Mouse (Mus musculus) kidney, postnatal 10 days (tissue): ENCODE results near the gene Cdc37.
"Not testable (repeated sequence)": the region's sequence is repeated elsewhere in the genome, so short reads cannot be mapped to it uniquely, and the experiment has no call there.

ENCODE experiments used
- DNase-seq: peaks from one replicate; pipeline ENCODE4 v3.0.0; 2021; ENCODE audit warnings: mixed read lengths

Cdc37 gene

GRCm38 (mm10) chr9:21149654-21150419 lies at the start of gene Cdc37:
TSS of gene Cdc37 (minus strand) at chr9:21149982.
- DNase-seq, result peak; percentile 97

DNA sequence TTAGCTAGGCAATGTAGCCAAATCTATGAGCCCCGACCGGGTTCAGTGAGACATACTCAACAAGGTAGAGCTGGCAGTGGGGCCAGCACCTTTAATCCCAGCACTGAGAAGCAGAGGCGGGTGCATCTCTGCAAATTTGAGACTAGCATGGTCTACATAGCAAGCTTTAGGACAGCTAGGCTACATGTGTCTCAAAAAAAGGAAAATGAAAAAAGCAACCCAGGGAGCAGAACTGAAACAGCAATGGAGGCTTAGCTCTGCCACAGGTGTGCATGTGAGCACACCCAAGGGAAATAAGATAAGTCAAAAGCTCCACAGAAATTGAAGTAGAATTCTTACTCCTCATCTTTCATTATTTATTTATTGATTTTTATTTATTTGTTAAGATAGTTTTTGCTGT lies 49.2 kb upstream of the Cdc37 start:
- DNase-seq, result no peak

GRCm38 (mm10) chr9:21197981-21198380 lies 48.2 kb upstream of the Cdc37 start:
- DNase-seq, result no peak

- no peak for DNase-seq
These were observed 47.0 kb upstream of the Cdc37 start for GRCm38 (mm10) chr9:21196521-21197433.

DNA sequence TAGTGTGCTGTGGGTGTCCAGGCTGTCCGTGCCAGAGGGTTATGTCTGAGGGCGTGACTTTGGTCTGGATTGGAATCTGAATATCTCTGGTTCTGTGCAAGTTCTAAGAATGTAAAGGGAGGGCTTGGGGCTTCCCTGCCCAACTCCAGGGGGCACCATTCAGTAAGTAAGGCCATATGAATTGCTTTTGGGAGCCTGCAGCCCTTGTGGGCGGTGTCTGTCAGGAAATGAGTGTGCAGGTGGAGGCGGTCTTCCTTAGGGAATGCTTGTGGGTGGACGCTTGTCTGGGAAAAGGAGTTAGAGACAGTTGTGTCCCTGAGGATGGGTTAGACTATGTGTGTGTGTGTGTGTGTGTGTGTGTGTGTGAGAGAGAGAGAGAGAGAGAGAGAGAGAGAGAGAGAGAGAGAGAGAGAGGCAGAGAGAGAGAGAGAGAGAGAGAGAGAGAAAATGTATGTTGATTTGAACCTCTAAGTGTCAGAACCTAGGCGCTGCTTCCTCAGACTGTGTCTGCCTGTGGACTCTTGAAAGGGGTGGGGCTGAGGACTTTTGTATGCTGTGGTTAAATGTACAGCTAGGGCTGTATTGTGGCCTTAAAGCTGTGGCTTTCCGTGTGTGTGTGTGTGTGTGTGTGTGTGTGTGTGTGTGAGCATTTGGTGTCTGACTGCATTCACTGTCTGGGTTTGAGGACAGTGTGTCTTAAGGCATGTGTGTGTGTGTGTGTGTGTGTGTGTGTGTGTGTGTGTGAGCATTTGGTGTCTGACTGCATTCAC lies 46.1 kb upstream of the Cdc37 start:
- DNase-seq, result not testable (repeated sequence)

GRCm38 (mm10) chr9:21194787-21195493 lies 45.2 kb upstream of the Cdc37 start:
- no peak for DNase-seq

DNA sequence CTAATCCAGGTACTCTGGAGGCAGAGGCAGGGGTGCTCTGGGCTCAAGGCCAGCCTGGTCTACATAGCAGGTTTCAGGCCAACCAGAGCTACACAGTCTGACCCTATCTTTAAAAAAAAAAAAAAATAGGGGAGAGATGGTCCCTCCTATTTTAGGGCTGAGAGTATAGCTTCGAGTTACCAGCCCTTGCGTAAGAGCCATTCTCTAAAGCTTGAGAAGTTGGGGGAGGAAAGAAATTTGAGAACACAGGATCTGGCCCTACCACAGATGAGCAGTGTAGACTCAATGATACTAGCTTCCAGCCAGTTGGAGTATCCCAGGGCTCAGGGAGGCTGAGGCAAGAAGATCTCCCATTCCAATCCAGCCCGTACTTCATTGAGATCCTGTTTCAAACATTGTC lies 44.0 kb upstream of the Cdc37 start:
- no peak for DNase-seq

- DNase-seq, result no peak
These were observed 40.9 kb upstream of the Cdc37 start for GRCm38 (mm10) chr9:21190670-21191069.

DNA sequence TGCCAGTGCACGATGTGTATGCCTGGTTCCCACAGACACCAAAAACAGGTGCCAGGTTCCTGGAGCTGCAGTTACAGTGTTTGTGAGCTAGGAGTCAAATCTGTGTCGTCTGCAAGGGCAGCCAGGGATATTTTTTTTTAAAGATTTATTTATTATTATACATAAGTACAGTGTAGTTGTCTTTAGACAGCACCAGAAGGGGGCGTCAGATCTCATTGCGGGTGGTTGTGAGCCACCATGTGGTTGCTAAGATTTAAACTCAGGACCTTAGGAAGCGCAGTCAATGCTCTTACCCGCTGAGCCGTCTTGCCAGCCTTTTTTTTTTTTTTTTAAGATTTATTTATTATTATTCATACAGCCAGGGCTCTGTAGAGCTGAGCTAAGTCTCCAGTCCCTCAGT lies 40.1 kb upstream of the Cdc37 start:
- DNase-seq, result no peak

- peak; percentile 29 for DNase-seq
These were observed 35.7 kb upstream of the Cdc37 start for GRCm38 (mm10) chr9:21185436-21185835.

DNA sequence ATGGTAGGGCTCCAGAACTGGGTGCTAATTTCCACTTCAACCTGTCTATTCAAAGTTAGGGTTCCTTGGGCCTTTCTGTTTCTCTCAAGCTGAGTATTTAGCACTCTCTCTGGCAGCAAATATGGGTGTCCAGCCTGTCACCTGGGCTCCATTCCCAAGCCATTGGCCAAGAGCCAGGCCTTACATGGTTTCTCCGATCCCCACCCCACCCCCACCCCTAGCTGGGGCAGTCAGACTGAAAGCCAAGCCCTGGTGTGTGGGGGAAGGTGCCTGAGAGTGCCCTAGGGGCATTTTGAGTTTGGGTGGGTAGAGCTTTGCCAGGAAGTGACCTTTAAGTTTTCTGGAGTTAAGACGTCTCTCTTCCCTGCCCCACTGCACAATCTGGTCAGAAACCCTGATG lies 35.0 kb upstream of the Cdc37 start:
- peak; percentile 78 for DNase-seq

DNA sequence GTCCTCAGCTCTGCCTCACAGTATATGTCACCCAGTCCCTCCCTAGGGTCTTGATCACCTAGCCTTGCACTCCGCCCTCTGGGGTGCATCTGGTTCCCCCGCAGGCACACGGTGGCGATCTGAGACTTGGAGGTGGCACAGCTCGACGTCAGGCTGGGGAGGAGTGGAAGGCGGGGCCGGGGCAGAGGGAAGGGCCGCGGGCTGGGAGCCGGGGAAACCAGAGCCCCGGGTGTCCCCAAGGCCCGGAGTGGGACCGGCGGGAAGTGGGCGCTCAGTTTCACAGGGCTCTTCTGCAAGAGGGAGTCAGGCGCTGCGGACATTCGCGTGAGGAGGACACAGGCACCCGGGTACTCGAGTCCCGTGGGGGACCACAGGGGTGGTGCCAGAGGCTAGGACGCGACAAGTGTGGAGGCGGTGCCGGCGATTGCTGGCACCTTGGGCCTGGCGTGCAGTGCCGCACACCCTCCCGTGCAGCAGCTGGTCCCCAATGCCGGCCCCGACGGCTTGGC lies 34.2 kb upstream of the Cdc37 start:
- DNase-seq, result peak; percentile 78

DNA sequence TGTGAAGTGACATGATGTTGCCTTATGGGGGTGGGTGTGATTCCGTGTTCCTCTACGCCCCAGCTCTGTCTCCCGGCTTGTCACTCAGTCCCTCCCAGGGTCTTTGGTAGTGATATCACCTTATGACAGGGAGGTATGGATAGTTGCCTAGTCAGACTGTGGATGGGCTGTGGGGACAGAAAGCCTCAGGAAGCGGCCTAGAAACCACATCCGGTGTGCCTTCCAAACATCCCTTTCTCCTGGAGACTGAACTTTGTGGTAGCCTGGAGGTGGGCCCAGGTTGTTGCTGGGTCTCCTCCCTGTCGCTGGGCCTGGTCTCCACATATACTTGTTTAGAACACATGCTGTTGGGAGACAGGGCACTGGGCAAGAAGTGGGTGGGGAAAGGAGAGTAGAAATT lies 33.6 kb upstream of the Cdc37 start:
- no peak for DNase-seq

DNA sequence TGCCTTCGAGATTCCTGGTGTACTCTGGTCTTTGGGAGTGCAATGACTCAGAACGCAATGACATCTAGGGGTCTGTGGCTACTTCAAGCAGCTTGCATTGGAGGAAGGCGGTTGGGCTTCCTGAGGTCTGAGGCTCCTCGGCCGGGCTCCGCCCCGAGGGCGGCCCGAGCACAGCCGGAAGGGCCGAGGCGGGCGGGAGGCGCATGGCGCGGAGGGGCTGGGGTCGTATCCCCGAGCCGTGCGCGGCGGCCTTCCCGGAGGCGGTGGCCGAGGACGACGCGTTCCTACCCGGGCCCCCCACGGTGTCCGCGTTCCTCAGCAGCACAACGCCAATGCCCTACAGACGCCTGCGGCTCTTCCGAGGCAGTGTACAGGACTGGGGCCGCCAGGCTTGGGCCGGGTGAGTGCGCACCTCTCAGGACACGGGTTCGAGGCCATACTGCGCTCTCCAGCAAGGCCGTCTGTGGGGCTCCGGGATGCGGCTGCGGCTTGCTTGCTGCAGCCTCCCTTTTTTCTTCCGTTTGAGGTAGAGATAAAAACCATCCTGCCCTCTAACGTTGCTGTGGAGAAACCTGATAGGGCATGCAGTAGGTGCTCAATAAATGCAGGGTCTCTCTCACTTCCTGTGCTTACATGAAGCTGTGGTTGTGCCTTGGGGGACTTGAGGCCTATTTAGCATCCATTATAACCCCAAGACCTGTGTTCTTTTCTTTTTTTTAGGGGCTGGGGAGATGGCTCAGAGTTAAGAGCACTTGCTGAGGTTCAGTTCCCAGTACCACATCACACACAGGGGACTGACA lies 31.8 kb upstream of the Cdc37 start:
- DNase-seq, result peak; percentile 77

DNA sequence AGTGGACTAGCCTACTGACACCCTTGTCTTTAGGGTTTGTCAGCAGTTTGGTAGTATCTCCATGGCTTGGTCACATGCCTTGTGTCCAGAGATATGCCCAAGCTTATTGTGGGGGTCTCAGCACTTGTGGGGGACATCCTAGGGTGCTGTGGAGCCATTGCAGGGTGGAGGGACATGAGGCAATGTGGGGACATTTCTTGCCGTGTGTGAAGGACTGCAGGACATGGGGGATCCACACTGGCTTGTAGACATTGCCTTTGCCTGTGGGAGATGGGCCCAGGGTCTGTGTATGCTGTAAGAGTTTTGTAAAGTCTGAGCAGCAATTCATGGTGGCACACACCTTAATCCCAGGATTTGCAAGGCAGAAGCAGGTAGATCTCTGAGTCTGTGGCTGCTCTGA lies 31.1 kb upstream of the Cdc37 start:
- no peak for DNase-seq

- DNase-seq, result no peak
These were observed 30.6 kb upstream of the Cdc37 start for GRCm38 (mm10) chr9:21180402-21180801.

DNA sequence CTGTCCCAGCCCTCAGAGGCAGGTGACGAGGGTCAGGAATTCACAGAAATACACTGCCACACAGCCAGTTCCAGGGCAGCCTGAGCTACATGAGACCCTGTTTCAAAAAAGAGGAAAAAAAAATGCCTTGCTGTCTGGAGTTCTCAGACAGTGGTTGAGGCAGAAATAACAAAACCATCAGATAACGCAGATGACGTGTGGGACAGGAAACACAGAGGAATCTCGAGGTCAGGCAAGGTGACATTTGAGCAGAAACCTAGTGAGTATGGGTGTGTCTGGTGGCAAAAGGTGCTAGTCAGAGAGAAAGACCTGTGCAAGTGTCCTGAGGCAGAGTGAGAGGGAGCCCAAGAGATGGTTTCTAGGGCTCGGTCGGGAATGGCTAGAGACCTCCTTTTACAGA lies 22.6 kb upstream of the Cdc37 start:
- no peak for DNase-seq

- no peak for DNase-seq
These were observed 19.4 kb upstream of the Cdc37 start for GRCm38 (mm10) chr9:21169157-21169556.

DNA sequence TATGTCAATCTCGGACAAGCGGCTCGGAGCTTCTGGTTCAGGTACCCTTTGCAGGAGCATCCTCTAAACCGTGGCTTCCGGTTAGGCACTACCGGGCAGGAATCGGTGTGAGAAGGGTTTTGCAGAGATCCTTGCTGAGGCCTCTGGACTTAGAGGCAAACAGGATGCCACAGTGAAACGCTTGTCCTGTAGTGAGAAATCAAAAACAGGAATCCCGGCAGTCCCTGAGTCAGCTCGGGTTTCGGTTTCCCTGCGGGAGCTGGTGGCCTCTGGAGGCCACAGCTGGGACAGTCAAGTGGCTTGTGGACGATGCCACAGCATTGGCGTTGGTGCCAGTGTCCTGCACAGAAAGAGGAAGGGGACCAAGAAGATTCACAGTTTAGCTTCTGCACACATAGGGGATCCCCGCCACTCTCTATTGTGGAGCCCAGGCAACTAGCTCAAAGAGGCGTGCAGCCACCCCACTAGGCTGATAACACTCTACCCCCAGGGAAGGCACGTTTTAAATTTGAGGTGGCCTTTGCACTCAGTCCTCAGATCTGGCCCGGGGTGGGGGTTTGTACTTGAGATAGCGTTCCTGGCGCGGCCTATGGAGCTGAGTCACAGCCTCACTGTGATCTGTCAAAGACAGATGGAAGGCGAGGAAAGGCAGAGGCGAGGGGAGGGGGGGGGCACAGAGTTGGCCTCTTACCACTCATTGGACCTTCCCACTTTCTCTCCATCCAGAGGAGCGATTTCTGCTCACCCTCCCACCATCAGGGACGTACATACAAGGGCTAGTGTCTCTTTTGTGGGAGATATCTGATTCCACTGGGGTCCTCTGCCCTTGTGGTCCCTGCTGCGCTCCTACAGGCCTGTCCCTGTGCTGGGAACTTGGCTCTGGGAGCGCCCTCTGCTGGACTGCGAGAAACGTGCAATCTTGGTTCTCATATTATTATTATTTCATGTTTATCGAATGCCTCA lies 18.7 kb upstream of the Cdc37 start:
- peak; percentile 87 for DNase-seq
